Mouse (Mus musculus) stomach, postnatal 0 days (tissue): ENCODE measurements at regions not wholly inside any gene's neighbourhood (a gene's known extent, or its start where the extent isn't known, plus 50 kb on each side); places are given as distances from the start of the nearest gene placed in this dataset.

Experiments used
- CTCF ChIP-seq: IDR thresholded peaks from 2 replicates; pipeline ENCODE4 v1.5.1; 2016; ENCODE audit warnings: antibody characterized with exemption, low read depth, mild to moderate bottlenecking, moderate library complexity
- EP300 ChIP-seq: optimal IDR thresholded peaks from 2 replicates; pipeline ENCODE3; 2016; ENCODE audit warnings: antibody characterized with exemption

- no peak for TF ChIP-seq CTCF
- TF ChIP-seq EP300 = no peak
These were observed 120.7 kb upstream of the Smim23 start for GRCm38 (mm10) chr11:32945071-32945470.
